Mouse (Mus musculus): ENCODE results near the gene Tsga10. TPM values are rescaled to one million over a fixed set of nuclear protein-coding genes. Genes with fewer than 3 reads are reported as not detected.
A peak's percentile ranks its signal among the peaks of the same experiment; 100 is the strongest.

The Tsga10 gene
- total and polyA plus RNA-seq, 3 experiments: 0.80 to 4.1 (median 3.7) TPM

DNA sequence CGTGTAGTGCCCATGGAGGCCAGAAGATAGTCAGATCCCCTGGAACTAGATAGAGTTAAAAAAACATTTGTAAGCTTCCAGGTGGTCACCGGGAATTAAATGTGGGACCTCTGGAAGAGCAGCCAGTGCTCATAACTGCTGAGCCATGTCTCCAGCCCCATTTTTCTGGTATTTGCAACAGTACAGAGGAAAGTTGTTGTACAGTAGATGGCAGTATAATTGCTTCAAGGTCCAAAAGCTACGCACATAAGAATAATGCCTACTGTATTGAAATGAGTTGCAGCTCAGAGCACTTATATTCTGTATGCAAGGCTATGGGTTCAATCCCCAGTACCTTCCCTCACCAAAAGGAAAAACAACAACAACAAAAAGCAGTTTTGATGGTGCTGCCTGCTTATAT, 25.2 kb upstream of the Tsga10 start:
- no peak for DNase-seq
- H3K36me3 ChIP-seq (ENCODE audit: control insufficient read depth, insufficient read depth, low read length): peaks cover 6% of the 10 kb centered on the region
- H3K27me3 ChIP-seq (ENCODE audit: control insufficient read depth, insufficient read depth, low read length): no peaks in the 10 kb centered on the region
- TF ChIP-seq EP300 (IDR thresholded peaks at IDR 0.05; ENCODE audit: insufficient read depth, low read depth, low read length) (no peak), CTCF (IDR thresholded peaks at IDR 0.05) (peak; percentile 53)
- H3K79me2 ChIP-seq (replicated peaks; ENCODE audit: control insufficient read depth, insufficient read depth, low read length): peaks cover 10% of the 10 kb centered on the region; the same call in 1 of the 2 replicates
- peak overlapping the region; percentile 70; the same call in 1 of the 2 replicates for H3K4me3 ChIP-seq
- H3K27ac ChIP-seq: no peak overlapping the region
- intact Hi-C loops (cut with DNase I): loop anchor here (2.0 kb wide), 1 partner anchor 19 kb away; no protein-coding TSS in a partner anchor
- no peak overlapping the region for H3K9ac ChIP-seq (ENCODE audit: low read depth, low read length)
- peaks cover 7% of the 10 kb centered on the region for H3K4me1 ChIP-seq (ENCODE audit: control insufficient read depth, insufficient read depth, low read length)
- WGBS: 30% methylated on average over 3 of the region's 3 CpGs

GRCm38 (mm10) chr1:37890025-37890652, 23.9 kb upstream of the Tsga10 start, which contains the start of the genes Mitd1 and Mrpl30:
Mitd1 (minus strand) TSS chr1:37890411.
Mrpl30 (plus strand) TSS chr1:37890477.
- peaks cover 6% of the 10 kb centered on the region for H3K36me3 ChIP-seq (ENCODE audit: control insufficient read depth, insufficient read depth, low read length)
- WGBS: under 1% methylated on average over 41 of the region's 41 CpGs
- peak within 1 kb of the TSS; percentile 87 for H3K27ac ChIP-seq
- H3K79me2 ChIP-seq (replicated peaks; ENCODE audit: control insufficient read depth, insufficient read depth, low read length): peaks cover 10% of the 10 kb centered on the region; the same call in 1 of the 2 replicates
- peak; percentile 91 to 92 for DNase-seq
- H3K4me1 ChIP-seq (ENCODE audit: control insufficient read depth, insufficient read depth, low read length): peaks cover 7% of the 10 kb centered on the region
- H3K27me3 ChIP-seq (ENCODE audit: control insufficient read depth, insufficient read depth, low read length): no peaks in the 10 kb centered on the region
- intact Hi-C loops (cut with DNase I): loop anchor here (1.0 to 2.0 kb wide), 2 partner anchors 17 to 25 kb away; no protein-coding TSS in a partner anchor
- peak within 1 kb of the TSS; percentile 88 for H3K9ac ChIP-seq (ENCODE audit: low read depth, low read length)
- H3K4me3 ChIP-seq: peak within 1 kb of the TSS; percentile 70
- peak; percentile 88; the same call in 1 of the 2 replicates for TF ChIP-seq EP300 (IDR thresholded peaks at IDR 0.05; ENCODE audit: insufficient read depth, low read depth, low read length)
- peak; percentile 5; the same call in 1 of the 2 replicates for TF ChIP-seq CTCF (IDR thresholded peaks at IDR 0.05)
- peak; percentile 97 for TF ChIP-seq POLR2A (IDR thresholded peaks at IDR 0.05; ENCODE audit: insufficient read depth, low read depth, low read length)

- H3K4me3 ChIP-seq: peak overlapping the region; percentile 70
- H3K79me2 ChIP-seq (replicated peaks; ENCODE audit: control insufficient read depth, insufficient read depth, low read length): peaks cover 10% of the 10 kb centered on the region; the same call in 1 of the 2 replicates
- peaks cover 7% of the 10 kb centered on the region for H3K4me1 ChIP-seq (ENCODE audit: control insufficient read depth, insufficient read depth, low read length)
- TF ChIP-seq POLR2A (IDR thresholded peaks at IDR 0.05; ENCODE audit: insufficient read depth, low read depth, low read length) (no peak), EP300 (IDR thresholded peaks at IDR 0.05; ENCODE audit: insufficient read depth, low read depth, low read length) (no peak), CTCF (IDR thresholded peaks at IDR 0.05) (no peak)
- 81% methylated on average over 7 of the region's 7 CpGs for WGBS
- DNase-seq: no peak
- H3K27me3 ChIP-seq (ENCODE audit: control insufficient read depth, insufficient read depth, low read length): no peaks in the 10 kb centered on the region
- peak overlapping the region; percentile 88 for H3K9ac ChIP-seq (ENCODE audit: low read depth, low read length)
- H3K36me3 ChIP-seq (ENCODE audit: control insufficient read depth, insufficient read depth, low read length): peaks cover 6% of the 10 kb centered on the region
- H3K27ac ChIP-seq: no peak overlapping the region
- intact Hi-C loops (cut with DNase I): no loop called here
Measured at GRCm38 (mm10) chr1:37889206-37889605, 23.0 kb upstream of the Tsga10 start.

DNA sequence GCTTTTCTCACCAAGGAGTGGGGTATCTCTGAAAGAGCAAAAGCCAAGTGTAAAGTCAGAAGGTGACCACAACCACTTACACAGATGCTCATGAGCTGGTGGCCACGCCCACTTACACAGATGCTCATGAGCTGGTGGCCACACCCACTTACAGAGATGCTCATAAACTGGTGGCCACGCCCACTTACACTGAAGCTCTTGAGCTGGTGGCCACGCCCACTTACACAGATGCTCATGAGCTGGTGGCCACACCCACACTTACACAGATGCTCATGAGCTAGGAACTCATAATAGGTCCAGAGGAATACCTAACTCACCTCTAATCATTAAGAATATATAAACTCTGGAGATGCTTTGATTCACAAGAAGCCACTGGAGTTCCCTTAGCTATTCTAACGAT, 18.2 kb upstream of the Tsga10 start:
- no peaks in the 10 kb centered on the region for H3K27me3 ChIP-seq (ENCODE audit: control insufficient read depth, insufficient read depth, low read length)
- 76% methylated on average over 4 of the region's 4 CpGs for WGBS
- intact Hi-C loops (cut with DNase I): no loop called here
- no peak overlapping the region for H3K9ac ChIP-seq (ENCODE audit: low read depth, low read length)
- DNase-seq: no peak
- no peak overlapping the region for H3K27ac ChIP-seq
- peaks cover 4% of the 10 kb centered on the region; the same call in 1 of the 2 replicates for H3K79me2 ChIP-seq (replicated peaks; ENCODE audit: control insufficient read depth, insufficient read depth, low read length)
- no peak overlapping the region for H3K4me3 ChIP-seq
- H3K36me3 ChIP-seq (ENCODE audit: control insufficient read depth, insufficient read depth, low read length): peaks cover 2% of the 10 kb centered on the region
- peaks cover 3% of the 10 kb centered on the region; the same call in 1 of the 2 replicates for H3K4me1 ChIP-seq (ENCODE audit: control insufficient read depth, insufficient read depth, low read length)
- TF ChIP-seq EP300 (IDR thresholded peaks at IDR 0.05; ENCODE audit: insufficient read depth, low read depth, low read length) (no peak), POLR2A (IDR thresholded peaks at IDR 0.05; ENCODE audit: insufficient read depth, low read depth, low read length) (no peak), CTCF (IDR thresholded peaks at IDR 0.05) (no peak)

- WGBS: 90% methylated on average over 4 of the region's 4 CpGs
- Histone ChIP-seq H3K27ac (no peak overlapping the region), H3K4me3 (no peak overlapping the region), H3K36me3 (ENCODE audit: control insufficient read depth, insufficient read depth, low read length) (no peaks in the 10 kb centered on the region; the same call in 1 of the 2 replicates), H3K9ac (ENCODE audit: low read depth, low read length) (no peak overlapping the region), H3K79me2 (replicated peaks; ENCODE audit: control insufficient read depth, insufficient read depth, low read length) (no peaks in the 10 kb centered on the region; the same call in 1 of the 2 replicates), H3K4me1 (ENCODE audit: control insufficient read depth, insufficient read depth, low read length) (no peaks in the 10 kb centered on the region), H3K27me3 (ENCODE audit: control insufficient read depth, insufficient read depth, low read length) (no peaks in the 10 kb centered on the region)
- TF ChIP-seq POLR2A (IDR thresholded peaks at IDR 0.05; ENCODE audit: insufficient read depth, low read depth, low read length): no peak
- no peak for TF ChIP-seq CTCF (IDR thresholded peaks at IDR 0.05)
- TF ChIP-seq EP300 (IDR thresholded peaks at IDR 0.05; ENCODE audit: insufficient read depth, low read depth, low read length): no peak
- intact Hi-C loops (cut with DNase I): no loop called here
- DNase-seq: no peak
Measured at GRCm38 (mm10) chr1:37883411-37883810, 17.2 kb upstream of the Tsga10 start.

Measured in heart, adult 2 months (tissue).